In the genomic region with DNA sequence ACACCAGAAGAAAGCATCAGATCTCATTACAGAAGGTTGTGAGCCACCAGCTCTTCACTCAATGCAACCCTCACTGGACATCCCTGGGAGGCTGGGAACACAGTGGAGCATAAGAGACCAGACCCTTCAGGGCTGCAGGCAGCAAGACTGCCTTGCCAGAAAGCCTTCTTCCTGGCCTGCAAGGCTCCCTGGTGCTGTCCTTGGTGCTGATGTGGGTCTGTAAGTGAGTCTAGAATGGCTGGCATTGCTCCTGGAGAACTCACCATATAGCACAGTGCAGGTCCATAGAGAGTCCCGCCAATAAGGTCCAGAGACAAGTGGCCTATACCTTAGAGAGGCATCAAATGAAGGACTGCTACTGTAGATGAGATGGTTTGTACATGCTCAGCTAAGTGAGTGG, we compare ENCODE assay signal across 9 mouse cellular contexts. TPM values are rescaled to one million over a fixed set of nuclear protein-coding genes. Genes with fewer than 3 reads are reported as not detected.
A peak's percentile ranks its signal among the peaks of the same experiment; 100 is the strongest.
DNase-seq lines count a peak whose midpoint lies in the region; ATAC-seq lines count a peak whose summit lies in the region.
"Had no signal": no experiment of that assay in that cellular context is flagged by ENCODE, and none has a peak within 500 bp of the region (broad histone marks: within the 10 kb centered on the region; RNA-seq: fewer than 3 reads in every experiment).

No protein-coding gene starts in this region.

- H3K4me1 ChIP-seq in hindbrain, embryonic 10.5 days (replicated peaks) = no peaks in the 10 kb centered on the region
- H3K4me1 ChIP-seq in hindbrain, embryonic 13.5 days (replicated peaks) = no peaks in the 10 kb centered on the region
- peaks cover 23% of the 10 kb centered on the region for H3K4me1 ChIP-seq in liver, embryonic 12.5 days
- H3K4me1 ChIP-seq: limb, embryonic 13.5 days had no signal

- H3K9ac ChIP-seq in hindbrain, embryonic 13.5 days = no peak overlapping the region
- H3K9ac ChIP-seq in liver, embryonic 12.5 days = no peak overlapping the region
- H3K9ac ChIP-seq: limb, embryonic 13.5 days had no signal

- no peaks in the 10 kb centered on the region for H3K27me3 ChIP-seq in hindbrain, embryonic 10.5 days (ENCODE audit: insufficient read depth, poor library complexity, severe bottlenecking)
- no peaks in the 10 kb centered on the region for H3K27me3 ChIP-seq in hindbrain, embryonic 13.5 days
- H3K27me3 ChIP-seq in liver, embryonic 12.5 days (replicated peaks) = no peaks in the 10 kb centered on the region
- H3K27me3 ChIP-seq: limb, embryonic 13.5 days had no signal

- no peak overlapping the region for H3K4me2 ChIP-seq in hindbrain, embryonic 13.5 days
- H3K4me2 ChIP-seq in liver, embryonic 12.5 days = no peak overlapping the region
- H3K4me2 ChIP-seq: limb, embryonic 13.5 days had no signal

- H3K36me3 ChIP-seq in hindbrain, embryonic 10.5 days = no peaks in the 10 kb centered on the region
- no peaks in the 10 kb centered on the region for H3K36me3 ChIP-seq in hindbrain, embryonic 13.5 days
- no peaks in the 10 kb centered on the region for H3K36me3 ChIP-seq in liver, embryonic 12.5 days
- H3K36me3 ChIP-seq: limb, embryonic 13.5 days had no signal

- no peak overlapping the region for H3K4me3 ChIP-seq in hindbrain, embryonic 10.5 days
- no peak overlapping the region for H3K4me3 ChIP-seq in hindbrain, embryonic 13.5 days
- no peak overlapping the region for H3K4me3 ChIP-seq in liver, embryonic 12.5 days
- H3K4me3 ChIP-seq: limb, embryonic 13.5 days had no signal

- 32% methylated on average over 1 of the region's 1 CpGs for WGBS in hindbrain, embryonic 10.5 days
- WGBS in hindbrain, embryonic 13.5 days = 42% methylated on average over 1 of the region's 1 CpGs
- WGBS in liver, embryonic 12.5 days (ENCODE audit: insufficient replicate concordance) = 29% methylated on average over 1 of the region's 1 CpGs

- no peaks in the 10 kb centered on the region for H3K9me3 ChIP-seq in hindbrain, embryonic 10.5 days
- no peaks in the 10 kb centered on the region for H3K9me3 ChIP-seq in hindbrain, embryonic 13.5 days
- H3K9me3 ChIP-seq in liver, embryonic 12.5 days (replicated peaks) = no peaks in the 10 kb centered on the region
- H3K9me3 ChIP-seq: limb, embryonic 13.5 days had no signal

- DNase-seq in hindbrain, embryonic 10.5 days (ENCODE audit: low spot score) = peak; percentile 47
- peak; percentile 79 for DNase-seq in ES-CJ7 (ENCODE audit: low read depth, low spot score)
- peak; percentile 75 for DNase-seq in embryo, embryonic 10.5 days (ENCODE audit: low spot score)
- DNase-seq in left cerebral cortex, adult 18-20 months (ENCODE audit: low spot score in 2 of 2) = no peak
- DNase-seq in frontal cortex, postnatal 36 days (ENCODE audit: low spot score in 2 of 2) = no peak
- no peak for DNase-seq in layer of hippocampus, adult 11-12 months (ENCODE audit: low spot score)

- H3K27ac ChIP-seq in hindbrain, embryonic 10.5 days = no peak overlapping the region
- no peak overlapping the region for H3K27ac ChIP-seq in hindbrain, embryonic 13.5 days
- no peak overlapping the region for H3K27ac ChIP-seq in liver, embryonic 12.5 days
- H3K27ac ChIP-seq: limb, embryonic 13.5 days had no signal

- ATAC-seq in hindbrain, embryonic 13.5 days (ENCODE audit: low FRiP score) = no peak
- peak; percentile 13; the same call in 1 of the 2 replicates for ATAC-seq in liver, embryonic 12.5 days

RNA-seq across cellular contexts. Expression of gene Tmem86b, which starts 11.2 kb away (rescaled TPM):
- polyA plus RNA-seq in hindbrain, embryonic 10.5 days (2016; fragmentation: Nextera tagmentation; extraction: Ambion mirVana) = 2.1 and 2.2 TPM in 2 replicates
- polyA plus RNA-seq in hindbrain, embryonic 13.5 days (2015; fragmentation: Nextera tagmentation; extraction: Ambion mirVana) = 3.5 and 3.8 TPM in 2 replicates
- polyA plus RNA-seq in liver, embryonic 12.5 days (2016; fragmentation: Nextera tagmentation; extraction: Ambion mirVana) = 25.7 and 26.1 TPM in 2 replicates
- total RNA-seq in left cerebral cortex, adult 18-20 months (2021) = 10 to 100 TPM; 13.9 to 16.7 TPM

RNA-seq across cellular contexts. Expression of gene Ptprh, which starts 16.1 kb away (rescaled TPM):
- polyA plus RNA-seq in hindbrain, embryonic 10.5 days (2016; fragmentation: Nextera tagmentation; extraction: Ambion mirVana) = not detected in 2 replicates
- 0.71 and 0.97 TPM in 2 replicates for polyA plus RNA-seq in hindbrain, embryonic 13.5 days (2015; fragmentation: Nextera tagmentation; extraction: Ambion mirVana)
- not detected in 2 replicates for polyA plus RNA-seq in liver, embryonic 12.5 days (2016; fragmentation: Nextera tagmentation; extraction: Ambion mirVana)
- total RNA-seq in left cerebral cortex, adult 18-20 months (2021) = 1 to 10 TPM in 1 of 2 experiments, under 1 TPM in 1; 0.82 to 1.1 TPM
- polyA plus RNA-seq: limb, embryonic 13.5 days had no signal

RNA-seq across cellular contexts. Expression of gene Ppp6r1, which starts 38.8 kb away (rescaled TPM):
- polyA plus RNA-seq in hindbrain, embryonic 10.5 days (2016; fragmentation: Nextera tagmentation; extraction: Ambion mirVana) = 9.4 and 11.5 TPM in 2 replicates
- 9.7 and 12.4 TPM in 2 replicates for polyA plus RNA-seq in hindbrain, embryonic 13.5 days (2015; fragmentation: Nextera tagmentation; extraction: Ambion mirVana)
- 12.0 and 12.7 TPM in 2 replicates for polyA plus RNA-seq in liver, embryonic 12.5 days (2016; fragmentation: Nextera tagmentation; extraction: Ambion mirVana)
- total RNA-seq in left cerebral cortex, adult 18-20 months (2021) = 100 to 1,000 TPM; 129 to 135 TPM

Comparison
In these comparisons a context has a peak if more than half of its experiments do, and no peak if none do; other contexts are left out.
1. DNase-seq: peak in hindbrain, embryonic 10.5 days (single experiment), ES-CJ7 (single experiment) and embryo, embryonic 10.5 days (single experiment); none in left cerebral cortex, adult 18-20 months (0 of 2), frontal cortex, postnatal 36 days (0 of 2) and layer of hippocampus, adult 11-12 months (single experiment).